Mouse (Mus musculus) naive thymus-derived CD4-positive, alpha-beta T cell, adult 5 months (primary cell): ENCODE data around the gene B020004J07Rik. TPM values are rescaled to one million over a fixed set of nuclear protein-coding genes. Genes with fewer than 3 reads are reported as not detected.

ENCODE experiments used
- polyA plus RNA-seq: library from polyadenylated mRNA; unstranded; fragments of 100-300 nt; shearing (Covaris generic); gene quantifications from one replicate; pipeline ENCODE4 v1.2.1, GENCODE M21; 2017

B020004J07Rik gene
- not detected for polyA plus RNA-seq

DNA sequence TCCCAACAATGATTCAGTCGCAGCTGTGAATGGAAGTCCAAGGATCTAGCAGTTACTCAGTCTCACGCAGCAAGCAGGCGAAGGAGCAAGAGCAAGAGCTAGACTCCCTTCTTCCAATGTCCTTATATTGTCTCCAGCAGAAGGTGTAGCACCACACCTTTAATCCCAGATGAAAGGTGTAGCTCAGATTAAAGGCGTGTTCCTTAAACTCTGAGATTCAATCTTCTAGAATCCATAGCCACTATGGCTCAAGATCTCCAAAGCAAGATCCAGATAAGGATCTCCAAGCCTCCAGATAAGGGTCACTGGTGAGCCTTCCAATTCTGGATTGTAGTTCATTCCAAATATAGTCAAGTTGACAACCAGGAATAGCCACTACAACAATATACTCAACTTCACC is at the start of gene B020004J07Rik:
TSS of gene B020004J07Rik (minus strand) at position 101 of the 400 bp plus-strand sequence.

Other genes with a start within 250 kb of the B020004J07Rik start
- gene Leprot, start 196.3 kb downstream of the B020004J07Rik start, polyA plus RNA-seq = 28.4 TPM
- not detected for gene Lepr, start 126.6 kb downstream of the B020004J07Rik start, polyA plus RNA-seq
- gene C130073F10Rik, start 49.8 kb upstream of the B020004J07Rik start, polyA plus RNA-seq = not detected
- gene Gm12800, start 65.1 kb upstream of the B020004J07Rik start, polyA plus RNA-seq = not detected
- gene Gm12794, start 96.4 kb upstream of the B020004J07Rik start, polyA plus RNA-seq = not detected
- gene Gm12790, start 137.0 kb upstream of the B020004J07Rik start, polyA plus RNA-seq = not detected
- not detected for gene Gm12789, start 142.6 kb upstream of the B020004J07Rik start, polyA plus RNA-seq
- gene Pde4b, start 243.5 kb upstream of the B020004J07Rik start, polyA plus RNA-seq = 346 TPM